Comparison of ENCODE assay signal across 1 mouse cellular context in the genomic region with DNA sequence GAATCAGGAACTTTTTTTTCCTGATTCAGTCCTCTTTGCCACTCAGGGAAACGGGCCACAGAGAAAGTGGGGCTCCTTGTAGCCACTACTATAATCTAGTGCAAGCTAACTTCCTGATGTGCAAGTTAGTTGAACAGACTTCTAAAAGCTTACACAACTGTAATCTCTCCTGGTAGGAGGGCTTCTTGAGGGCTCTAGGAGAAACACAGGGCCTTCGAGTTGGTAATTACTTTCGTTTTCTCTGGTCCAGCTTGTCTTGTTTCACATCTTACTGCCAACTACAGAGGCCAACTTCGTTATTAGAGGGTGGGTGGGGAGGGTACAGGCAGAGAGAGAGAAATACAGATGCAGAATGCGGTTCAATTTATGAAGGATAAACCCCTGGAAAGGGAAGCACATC.
TF ChIP-seq lines count a peak whose summit lies in the region.

No protein-coding gene starts in this region.

TF ChIP-seq in MEL, 35 proteins besides CTCF, POLR2A, EP300 and RAD21:
- TF ChIP-seq HCFC1 (IDR thresholded peaks at IDR 0.05; ENCODE audit: low read depth, low read length) = no peak
- TF ChIP-seq ZC3H11A (IDR thresholded peaks at IDR 0.05; ENCODE audit: low read depth, low read length) = no peak
- no peak for TF ChIP-seq CHD1 (IDR thresholded peaks at IDR 0.05; ENCODE audit: low read depth, low read length)
- TF ChIP-seq USF1 (IDR thresholded peaks at IDR 0.05; ENCODE audit: low read depth, low read length) = no peak
- TF ChIP-seq JUND (IDR thresholded peaks at IDR 0.05; ENCODE audit: low read depth, low read length) = no peak
- no peak for TF ChIP-seq TAL1 (IDR thresholded peaks at IDR 0.05; ENCODE audit: low read length)
- TF ChIP-seq TBP (IDR thresholded peaks at IDR 0.05; ENCODE audit: low read depth, low read length) = no peak
- TF ChIP-seq BHLHE40 (IDR thresholded peaks at IDR 0.05; ENCODE audit: borderline replicate concordance, low read depth, low read length) = no peak
- no peak for TF ChIP-seq POLR2AphosphoS2 (IDR thresholded peaks at IDR 0.05; ENCODE audit: low read length)
- TF ChIP-seq CHD2 (IDR thresholded peaks at IDR 0.05; ENCODE audit: low read length) = no peak
- no peak for TF ChIP-seq ELF1 (IDR thresholded peaks at IDR 0.05; ENCODE audit: low read depth, low read length)
- no peak for TF ChIP-seq POLR2AphosphoS5 (IDR thresholded peaks at IDR 0.05; ENCODE audit: borderline replicate concordance, low read depth, low read length)
- TF ChIP-seq SIN3A (IDR thresholded peaks at IDR 0.05; ENCODE audit: low read length) = no peak
